Mouse (Mus musculus) ES-CJ7 (cell line): ENCODE results near the gene Eif3b.
A peak's percentile ranks its signal among the peaks of the same experiment; 100 is the strongest.
"Not testable (repeated sequence)": the region's sequence is repeated elsewhere in the genome, so short reads cannot be mapped to it uniquely, and the experiment has no call there.

Source experiments
- DNase-seq: peaks from one replicate; pipeline ENCODE4 v3.0.0; 2011; ENCODE audit warnings: low read depth, low spot score

The Eif3b gene

GRCm38 (mm10) chr5:140396166-140396940 is 22.8 kb upstream of the Eif3b start:
- DNase-seq: peak; percentile 41

DNA sequence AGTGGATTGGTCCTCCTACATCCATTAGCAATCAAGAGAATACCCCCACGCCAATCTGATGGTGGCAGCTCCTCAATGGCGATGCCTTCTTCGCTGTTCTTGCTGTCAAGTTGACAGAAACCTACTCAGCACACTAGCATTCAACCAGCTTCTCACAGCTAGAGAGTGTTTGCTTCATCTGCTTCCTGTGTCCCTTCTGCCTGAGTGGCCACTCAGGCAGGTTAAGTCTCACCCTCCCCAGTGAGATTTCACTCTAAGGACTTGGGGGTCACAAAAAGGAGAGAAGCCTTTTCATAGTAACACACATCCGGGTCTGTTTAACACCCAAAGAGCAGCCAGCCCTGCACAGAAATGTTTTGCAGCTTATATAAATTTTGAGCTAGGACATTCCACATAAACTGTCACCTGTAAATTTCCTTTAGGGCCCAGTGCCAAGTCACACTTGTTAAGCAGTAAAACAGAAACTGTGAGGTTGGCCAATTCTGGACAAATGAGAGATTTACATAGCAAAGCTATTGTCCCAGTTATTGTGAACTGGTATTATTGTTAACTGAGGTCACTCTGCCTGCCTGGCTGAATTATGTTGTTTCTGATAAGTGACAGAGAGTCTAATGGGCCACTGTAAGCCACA is 16.4 kb upstream of the Eif3b start:
- DNase-seq: no peak

DNA sequence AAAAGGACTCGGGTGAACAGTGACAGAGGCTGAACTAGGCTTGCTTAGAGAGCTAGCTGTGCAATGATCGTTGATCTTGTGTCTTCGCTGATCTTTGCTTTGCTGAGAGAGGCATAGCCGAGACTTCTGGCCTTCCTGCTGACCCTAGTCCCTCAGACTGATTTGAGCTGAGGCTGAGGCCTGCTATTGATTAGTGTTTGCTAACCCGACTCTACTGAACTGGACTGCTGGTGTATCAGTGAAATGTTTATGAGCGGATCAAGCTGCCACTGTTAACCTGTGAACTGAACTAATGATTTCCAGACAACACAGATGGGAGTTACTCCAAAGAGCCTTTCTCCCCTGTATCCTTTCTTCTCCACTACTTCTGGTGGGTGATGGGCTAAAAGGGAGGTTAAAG is 14.0 kb upstream of the Eif3b start:
- no peak for DNase-seq

DNA sequence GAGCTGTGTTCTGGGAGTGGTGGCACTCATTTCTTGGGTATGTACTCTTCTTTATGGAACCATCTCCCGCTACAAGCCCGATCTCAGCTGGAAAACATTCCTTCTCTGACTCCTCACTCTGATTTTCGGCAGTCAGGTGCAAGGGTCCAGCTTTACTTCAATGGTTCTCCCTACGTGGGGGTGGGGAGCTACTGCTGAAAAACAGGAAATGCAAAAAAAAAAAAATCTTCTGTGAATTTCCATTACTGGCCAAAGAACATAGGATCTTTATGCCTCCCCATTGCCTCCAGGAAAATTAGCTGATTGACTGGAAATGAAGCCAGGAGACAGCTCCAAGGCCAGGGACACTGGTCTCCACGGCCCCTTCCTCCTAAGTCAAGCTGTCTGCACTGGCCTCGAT is 12.5 kb upstream of the Eif3b start:
- DNase-seq: no peak

DNA sequence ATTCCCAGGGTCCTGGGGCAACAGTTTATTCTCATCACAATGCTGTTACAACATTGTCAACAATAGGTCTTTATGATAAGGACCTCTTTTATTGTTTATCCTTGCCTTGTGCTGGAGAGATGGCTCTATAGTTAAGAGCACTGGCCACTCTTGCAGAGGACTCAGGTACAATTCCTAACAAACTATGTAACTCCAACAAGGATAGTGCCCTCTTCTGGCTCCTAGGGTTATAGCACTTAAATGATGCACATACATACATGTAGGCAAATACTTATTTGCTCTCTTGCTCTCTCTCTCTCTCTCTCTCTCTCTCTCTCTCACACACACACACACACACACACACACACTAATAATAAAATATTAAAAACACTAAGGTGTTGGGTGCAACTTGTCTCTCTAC is 10.3 kb upstream of the Eif3b start:
- DNase-seq: peak; percentile 46

DNA sequence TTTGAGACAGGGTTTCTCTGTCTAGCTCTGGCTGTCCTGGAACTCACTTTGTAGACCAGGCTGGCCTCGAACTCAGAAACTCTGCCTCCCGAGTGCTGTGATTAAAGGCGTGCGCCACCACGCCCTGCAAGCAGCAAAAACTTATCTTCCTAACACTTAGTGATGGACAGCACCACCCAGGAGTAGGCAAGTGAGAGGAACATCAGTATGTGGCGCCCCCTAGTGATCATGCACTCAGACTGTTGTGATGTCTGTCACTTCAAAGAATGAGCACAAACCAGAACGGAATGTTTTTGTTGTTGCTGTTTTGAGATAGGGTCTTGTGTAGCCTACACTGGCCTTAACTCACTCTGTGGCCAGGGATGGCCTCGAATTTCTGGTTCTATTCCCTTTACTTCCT is 7.8 kb upstream of the Eif3b start:
- peak; percentile 90 for DNase-seq

DNA sequence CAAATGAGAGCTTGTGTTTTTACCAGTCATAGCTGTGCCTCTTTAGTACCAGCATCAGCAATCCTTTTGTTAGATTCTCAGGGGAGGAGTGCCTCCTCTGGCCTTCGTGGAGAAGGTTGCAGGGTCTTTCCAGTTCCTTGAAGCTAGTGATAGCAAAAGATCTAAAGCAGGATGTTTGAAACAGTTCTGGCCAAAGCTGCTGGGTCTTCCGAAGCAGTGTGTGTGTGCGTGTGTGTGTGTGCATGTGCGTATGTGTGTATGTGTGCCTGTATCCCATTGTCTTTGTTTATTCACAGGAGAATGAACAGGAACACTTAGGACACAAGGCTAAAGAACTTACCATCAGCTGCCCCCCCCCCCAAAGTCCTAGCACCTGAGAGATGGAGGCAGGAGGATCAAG is 4.5 kb upstream of the Eif3b start:
- peak; percentile 39 for DNase-seq

DNA sequence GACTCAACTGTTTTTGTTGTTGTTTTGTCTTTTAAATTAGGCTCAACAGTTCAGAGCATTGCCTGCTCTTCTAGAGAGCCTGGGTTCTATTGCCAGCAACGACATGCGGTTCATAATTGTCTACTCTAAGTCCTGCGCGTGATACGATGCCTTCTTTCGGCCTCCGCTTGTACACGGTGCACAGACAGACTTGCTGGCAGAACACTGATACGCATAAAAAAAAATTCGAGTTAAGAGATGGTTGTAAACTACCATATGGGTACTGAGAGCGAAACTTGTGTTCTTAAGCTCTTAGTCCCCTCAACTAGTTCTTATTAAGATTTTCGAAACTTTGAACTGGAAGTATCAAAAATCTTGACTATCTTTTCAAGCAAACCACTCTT is 1.0 kb upstream of the Eif3b start:
- peak; percentile 32 for DNase-seq

DNA sequence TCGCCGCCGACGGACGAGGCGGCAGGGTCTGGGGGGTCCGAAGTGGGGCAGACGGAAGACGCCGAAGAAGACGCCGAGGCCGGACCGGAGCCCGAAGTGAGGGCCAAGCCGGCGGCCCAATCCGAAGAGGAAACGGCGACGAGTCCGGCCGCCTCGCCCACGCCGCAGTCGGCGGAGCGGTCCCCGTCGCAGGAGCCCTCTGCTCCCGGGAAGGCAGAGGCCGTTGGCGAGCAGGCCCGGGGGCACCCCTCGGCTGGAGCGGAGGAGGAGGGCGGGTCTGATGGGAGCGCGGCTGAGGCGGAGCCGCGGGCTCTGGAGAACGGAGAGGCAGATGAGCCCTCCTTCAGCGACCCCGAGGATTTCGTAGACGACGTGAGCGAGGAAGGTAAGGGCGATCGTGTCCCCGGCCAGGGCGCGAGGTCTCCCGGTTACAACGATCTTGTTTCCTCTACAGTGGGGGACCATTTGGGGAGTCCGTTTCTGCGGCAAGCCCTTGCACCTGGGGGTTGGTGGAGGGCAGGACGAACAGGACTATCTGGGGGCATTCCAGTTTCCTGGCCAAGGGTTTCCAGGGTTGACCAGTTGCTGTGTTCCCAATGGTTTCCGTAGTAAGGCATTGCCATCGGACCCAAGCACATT is 433 bp downstream of the Eif3b start:
- DNase-seq: no peak

DNA sequence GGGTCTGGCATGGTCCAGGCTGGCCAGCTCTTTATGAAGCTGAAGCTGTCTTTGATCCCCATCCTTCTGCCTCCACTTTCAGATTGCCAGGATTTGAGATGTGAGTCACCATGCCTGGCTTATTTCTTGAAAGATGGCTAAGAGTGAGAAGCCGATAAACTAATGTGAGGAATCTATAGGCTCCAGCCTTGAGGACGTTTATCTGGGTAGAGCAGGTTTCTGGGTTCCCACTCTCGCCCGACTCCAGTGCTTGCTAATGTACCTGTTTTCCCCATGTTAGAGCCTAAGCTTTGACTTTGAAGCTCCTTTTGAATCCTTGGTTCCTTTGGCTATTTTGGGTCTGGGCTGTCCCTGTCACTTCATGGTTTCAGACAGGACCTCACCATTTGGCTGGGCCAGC is 1.5 kb downstream of the Eif3b start:
- no peak for DNase-seq

- no peak for DNase-seq
These were observed 6.1 kb downstream of the Eif3b start for GRCm38 (mm10) chr5:140425016-140425783.

DNA sequence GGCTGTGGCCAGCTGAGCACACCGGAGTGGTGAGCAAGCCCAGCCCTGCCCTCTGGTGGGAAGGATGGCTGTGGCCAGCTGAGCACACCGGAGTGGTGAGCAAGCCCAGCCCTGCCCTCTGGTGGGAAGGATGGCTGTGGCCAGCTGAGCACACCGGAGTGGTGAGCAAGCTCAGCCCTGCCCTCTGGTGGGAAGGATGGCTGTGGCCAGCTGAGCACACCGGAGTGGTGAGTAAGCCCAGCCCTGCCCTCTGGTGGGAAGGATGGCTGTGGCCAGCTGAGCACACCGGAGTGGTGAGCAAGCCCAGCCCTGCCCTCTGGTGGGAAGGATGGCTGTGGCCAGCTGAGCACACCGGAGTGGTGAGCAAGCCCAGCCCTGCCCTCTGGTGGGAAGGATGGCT is 20.0 kb downstream of the Eif3b start:
- not testable (repeated sequence) for DNase-seq

GRCm38 (mm10) chr5:140441406-140441805 is 22.3 kb downstream of the Eif3b start:
- no peak for DNase-seq

DNA sequence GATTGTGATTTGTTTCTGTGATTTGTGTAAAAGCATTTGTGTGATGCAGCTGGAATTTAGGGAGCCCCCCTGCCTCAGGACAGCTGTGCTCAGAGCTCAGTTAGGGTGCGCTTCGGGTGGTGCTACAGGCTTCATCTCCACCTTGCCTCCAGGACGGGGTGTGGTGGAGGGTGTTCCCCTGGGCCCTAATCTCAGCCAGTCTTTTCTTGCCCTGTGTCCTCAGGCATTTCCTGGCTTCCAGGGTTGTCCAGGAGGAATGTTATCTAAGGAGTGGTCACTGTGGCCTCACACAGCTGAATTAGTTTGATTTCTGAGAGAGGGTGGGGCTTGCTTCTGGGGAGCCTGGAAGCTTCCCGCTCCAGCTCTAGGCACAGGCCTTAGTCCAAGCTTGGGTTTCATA is 24.9 kb downstream of the Eif3b start:
- DNase-seq: peak; percentile 49

- no peak for DNase-seq
These were observed 26.2 kb downstream of the Eif3b start, which contains the start of gene Gm4869 for GRCm38 (mm10) chr5:140445345-140445744. TSS of gene Gm4869 (plus strand) at chr5:140445645.

DNA sequence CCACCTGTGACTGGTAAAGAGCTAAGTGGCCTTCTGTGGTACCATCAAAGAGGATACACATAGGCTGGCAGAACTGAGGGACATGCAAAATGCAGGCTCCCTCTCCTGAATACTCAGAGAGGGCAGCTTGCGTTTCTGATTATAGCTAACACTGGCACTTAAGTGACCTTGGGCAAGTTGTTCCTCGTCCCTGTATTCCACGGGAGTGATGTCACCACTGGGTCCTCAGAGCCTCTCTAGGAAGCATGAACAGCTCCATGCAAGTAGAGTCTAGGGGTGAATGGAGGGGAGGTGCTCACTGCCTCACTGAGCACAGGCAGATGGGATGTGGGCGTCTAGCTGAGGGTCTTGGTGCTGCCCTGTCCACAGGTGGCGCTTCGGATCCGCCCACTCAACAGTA is 26.9 kb downstream of the Eif3b start:
- no peak for DNase-seq

- DNase-seq: no peak
These were observed 35.4 kb downstream of the Eif3b start for GRCm38 (mm10) chr5:140454488-140454887.

DNA sequence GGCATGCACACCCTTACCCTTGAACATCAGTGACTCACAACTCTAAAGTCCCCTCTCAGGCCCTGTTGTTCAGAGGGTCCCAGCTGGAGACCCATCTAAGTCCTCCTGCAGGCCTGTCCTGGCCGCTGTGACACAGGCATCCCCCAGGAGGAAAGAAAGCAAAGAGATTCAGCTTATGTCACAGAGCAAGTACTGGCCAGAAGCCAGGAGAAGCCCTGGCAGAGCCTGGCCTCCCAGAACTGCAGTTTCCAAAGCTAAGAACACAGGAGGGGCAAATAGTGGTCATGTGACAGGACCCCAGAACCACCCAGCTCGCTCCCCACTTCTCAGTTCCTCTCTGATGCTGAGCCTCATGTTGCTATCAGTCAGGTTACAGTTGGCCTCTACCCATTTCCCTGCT is 36.3 kb downstream of the Eif3b start:
- DNase-seq: no peak

DNA sequence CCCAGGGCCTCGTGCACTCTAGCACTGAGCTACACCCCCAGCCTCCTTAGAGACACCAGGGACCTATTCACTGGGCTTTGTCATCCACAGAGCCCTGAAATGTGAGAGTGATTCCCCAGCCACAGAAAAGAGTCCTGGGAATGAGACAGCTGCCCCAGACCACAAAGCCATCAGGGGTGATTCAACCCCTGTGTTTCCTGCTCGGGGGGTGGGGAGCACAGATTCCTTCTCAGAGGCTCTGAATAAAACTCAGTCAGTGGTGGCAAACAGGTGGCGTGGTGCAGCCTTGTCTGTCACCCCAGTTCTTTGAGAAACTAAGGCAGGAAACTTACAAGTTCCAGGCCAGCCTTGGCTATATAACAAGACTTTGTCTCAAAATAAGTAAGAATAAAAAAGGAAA is 42.3 kb downstream of the Eif3b start:
- no peak for DNase-seq

DNA sequence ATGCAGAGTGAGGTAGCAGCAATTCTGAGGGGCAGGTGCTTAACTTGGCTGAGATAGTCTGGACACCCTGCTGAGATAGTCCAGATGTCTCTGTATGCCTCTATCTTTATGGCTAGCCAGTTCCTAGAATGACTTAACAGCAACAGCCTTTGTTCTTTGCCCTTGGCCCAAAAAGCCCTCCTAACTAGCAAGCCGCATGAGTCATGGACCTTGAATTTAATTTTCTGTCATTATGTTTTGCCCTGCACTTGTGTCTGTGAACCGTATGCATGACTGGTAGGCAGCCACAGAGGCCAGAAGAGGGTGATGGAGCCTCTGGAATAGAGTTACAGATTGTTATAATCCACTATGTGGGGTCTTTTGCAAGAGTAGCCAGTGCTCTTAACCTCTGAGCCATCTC is 44.0 kb downstream of the Eif3b start:
- DNase-seq: not testable (repeated sequence)

GRCm38 (mm10) chr5:140464943-140465342 is 45.8 kb downstream of the Eif3b start:
- no peak for DNase-seq

DNA sequence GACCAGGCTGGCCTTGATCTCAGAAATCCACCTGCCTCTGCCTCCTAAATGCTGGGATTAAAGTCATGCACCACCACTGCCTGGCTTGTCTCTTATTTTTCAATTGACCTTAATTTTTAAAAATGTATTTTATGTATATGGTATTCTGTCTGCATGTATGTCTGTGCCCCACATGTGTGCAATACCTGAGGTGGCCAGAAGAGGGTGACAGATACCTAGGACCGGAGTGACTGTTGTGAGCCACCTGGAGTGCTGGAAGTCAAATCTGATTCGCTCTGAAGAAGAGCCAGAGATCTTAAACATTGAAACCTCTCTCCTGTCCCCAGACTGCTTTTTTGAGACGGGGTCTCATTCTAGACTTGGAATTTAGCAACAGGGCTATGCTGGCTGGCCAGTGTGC is 53.2 kb downstream of the Eif3b start:
- DNase-seq: peak; percentile 71
